Mouse (Mus musculus): ENCODE results near the gene Cby3.

The Cby3 gene

GRCm38 (mm10) chr11:50389616-50390015, 35.4 kb downstream of the Cby3 start:
- DNase-seq (ENCODE audit: low read depth) = no peak

- DNase-seq (ENCODE audit: low read depth) = no peak
Measured at GRCm38 (mm10) chr11:50391272-50391960, 37.2 kb downstream of the Cby3 start.

GRCm38 (mm10) chr11:50393306-50393705, 39.0 kb downstream of the Cby3 start:
- DNase-seq (ENCODE audit: low read depth) = no peak

GRCm38 (mm10) chr11:50394731-50395130, 40.5 kb downstream of the Cby3 start:
- DNase-seq (ENCODE audit: low read depth) = no peak

- DNase-seq (ENCODE audit: low read depth) = no peak
Measured at GRCm38 (mm10) chr11:50396766-50397307, 42.6 kb downstream of the Cby3 start.

- DNase-seq (ENCODE audit: low read depth) = no peak
Measured at GRCm38 (mm10) chr11:50397316-50397715, 43.1 kb downstream of the Cby3 start.

- DNase-seq (ENCODE audit: low read depth) = no peak
Measured at GRCm38 (mm10) chr11:50398803-50399202, 44.5 kb downstream of the Cby3 start.

- DNase-seq (ENCODE audit: low read depth) = no peak
Measured at GRCm38 (mm10) chr11:50402481-50402880, 48.2 kb downstream of the Cby3 start.

GRCm38 (mm10) chr11:50403367-50404014, 49.2 kb downstream of the Cby3 start:
- peak; percentile 25 for DNase-seq (ENCODE audit: low read depth)

- DNase-seq (ENCODE audit: low read depth) = no peak
Measured at GRCm38 (mm10) chr11:50407235-50407634, 53.0 kb downstream of the Cby3 start.

Data from fibroblast of lung, adult 2 months (primary cell).